Mouse (Mus musculus) cerebellum, adult 2 months (tissue): ENCODE measurements around the gene Rbm33. TPM values are rescaled to one million over a fixed set of nuclear protein-coding genes. Genes with fewer than 3 reads are reported as not detected.

Experiments
- DNase-seq, 2 experiments: peaks; one replicate each; pipeline ENCODE4 v3.0.0; 2021
- H3K27ac ChIP-seq: fragments of 200-500 bp; 2 replicates; pipeline ENCODE4 v1.5.1; 2012; ENCODE audit warnings: low read length, control low read depth, inconsistent platforms; ENCODE audit not compliant: insufficient read depth
- H3K27me3 ChIP-seq: fragments of 200-500 bp; 2 replicates; pipeline ENCODE4 v1.6.1; 2012; ENCODE audit warnings: inconsistent platforms, mild to moderate bottlenecking, low read length, moderate library complexity; ENCODE audit not compliant: control insufficient read depth, insufficient read depth
- H3K4me1 ChIP-seq: fragments of 200-500 bp; 2 replicates; pipeline ENCODE4 v1.6.1; 2011; ENCODE audit warnings: low read length; ENCODE audit not compliant: control insufficient read depth, insufficient read depth
- H3K4me3 ChIP-seq: fragments of 200-500 bp; replicated peaks from 2 replicates; pipeline ENCODE3; 2011; ENCODE audit warnings: mild to moderate bottlenecking, low read depth, low read length, control low read depth; ENCODE audit not compliant: insufficient read depth
- CTCF ChIP-seq: fragments of 200-500 bp; IDR thresholded peaks from 2 replicates; pipeline ENCODE4 v1.5.1; 2011; ENCODE audit warnings: low read depth, mild to moderate bottlenecking, control low read depth, low read length, moderate library complexity, borderline replicate concordance; ENCODE audit not compliant: insufficient read depth
- POLR2A ChIP-seq: fragments of 200-500 bp; IDR thresholded peaks from 2 replicates; pipeline ENCODE4 v1.6.1; 2011; ENCODE audit warnings: low read length, control low read depth, borderline replicate concordance; ENCODE audit not compliant: insufficient read depth
- WGBS: fragments of 180-500 bp; shearing (Covaris S2); methylation state at CpG from one replicate; pipeline ENCODE4 v1.1.7; 2018; 5-methylcytosine and 5-hydroxymethylcytosine counted together
- polyA plus RNA-seq: library from polyadenylated mRNA; depleted of rRNA; stranded (reverse); fragments of >200 nt; gene quantifications from 2 replicates; pipeline ENCODE4 v1.2.3, GENCODE M21; 2012

Gene Rbm33
- polyA plus RNA-seq, 1 experiment = 52.4 TPM

GRCm38 (mm10) chr5:28372172-28372664 is 55.3 kb downstream of the Rbm33 start:
- peaks cover 3% of the 10 kb centered on the region; the same call in 1 of the 2 replicates for H3K4me1 ChIP-seq
- no peak overlapping the region for H3K4me3 ChIP-seq
- H3K27me3 ChIP-seq = no peaks in the 10 kb centered on the region
- no peak overlapping the region for H3K27ac ChIP-seq
- DNase-seq = no peak
- TF ChIP-seq CTCF (no peak), POLR2A (no peak)
- WGBS = 71% methylated on average over 1 of the region's 1 CpGs

- no peak overlapping the region for H3K27ac ChIP-seq
- DNase-seq = no peak
- no peaks in the 10 kb centered on the region for H3K27me3 ChIP-seq
- 77% methylated on average over 2 of the region's 2 CpGs for WGBS
- TF ChIP-seq POLR2A (no peak), CTCF (no peak)
- no peak overlapping the region for H3K4me3 ChIP-seq
- peaks cover 3% of the 10 kb centered on the region; the same call in 1 of the 2 replicates for H3K4me1 ChIP-seq
Measured at GRCm38 (mm10) chr5:28373498-28374427, 56.8 kb downstream of the Rbm33 start.

- no peak for TF ChIP-seq POLR2A
- TF ChIP-seq CTCF = no peak
- H3K4me3 ChIP-seq = no peak overlapping the region
- DNase-seq = no peak
Measured at GRCm38 (mm10) chr5:28377299-28377698, 60.4 kb downstream of the Rbm33 start.

GRCm38 (mm10) chr5:28382289-28382688 is 65.4 kb downstream of the Rbm33 start:
- Histone ChIP-seq H3K4me3 (no peak overlapping the region), H3K27me3 (no peaks in the 10 kb centered on the region), H3K27ac (no peak overlapping the region), H3K4me1 (peaks cover 6% of the 10 kb centered on the region; the same call in 1 of the 2 replicates)
- WGBS = 98% methylated on average over 1 of the region's 1 CpGs
- DNase-seq = no peak
- TF ChIP-seq POLR2A = no peak
- no peak for TF ChIP-seq CTCF

More at GRCm38 (mm10) chr5:28377299-28377698, 60.4 kb downstream of the Rbm33 start:
- Histone ChIP-seq H3K27ac (no peak overlapping the region), H3K27me3 (no peaks in the 10 kb centered on the region), H3K4me1 (peaks cover 3% of the 10 kb centered on the region; the same call in 1 of the 2 replicates)

GRCm38 (mm10) chr5:28386783-28387182 is 69.9 kb downstream of the Rbm33 start:
- DNase-seq = no peak
- WGBS = 58% methylated on average over 3 of the region's 3 CpGs
- TF ChIP-seq POLR2A (no peak), CTCF (no peak)
- Histone ChIP-seq H3K27me3 (no peaks in the 10 kb centered on the region), H3K27ac (no peak overlapping the region), H3K4me3 (no peak overlapping the region), H3K4me1 (peaks cover 10% of the 10 kb centered on the region; the same call in 1 of the 2 replicates)

- peaks cover 10% of the 10 kb centered on the region; the same call in 1 of the 2 replicates for H3K4me1 ChIP-seq
- TF ChIP-seq CTCF = no peak
- no peak for TF ChIP-seq POLR2A
- peak; percentile 34 to 37 for DNase-seq
- no peaks in the 10 kb centered on the region for H3K27me3 ChIP-seq
- 28% methylated on average over 9 of the region's 9 CpGs for WGBS
- H3K4me3 ChIP-seq = no peak overlapping the region
- no peak overlapping the region for H3K27ac ChIP-seq
Measured at GRCm38 (mm10) chr5:28387531-28388179, 70.7 kb downstream of the Rbm33 start.

GRCm38 (mm10) chr5:28388184-28388583 is 71.3 kb downstream of the Rbm33 start:
- Histone ChIP-seq H3K27me3 (no peaks in the 10 kb centered on the region), H3K4me3 (no peak overlapping the region), H3K4me1 (peaks cover 10% of the 10 kb centered on the region; the same call in 1 of the 2 replicates), H3K27ac (no peak overlapping the region)
- TF ChIP-seq CTCF (peak; percentile 32; the same call in 1 of the 2 replicates), POLR2A (no peak)
- 36% methylated on average over 3 of the region's 3 CpGs for WGBS
- DNase-seq = peak; percentile 66 to 74

GRCm38 (mm10) chr5:28390189-28390588 is 73.3 kb downstream of the Rbm33 start:
- Histone ChIP-seq H3K4me3 (no peak overlapping the region), H3K27ac (no peak overlapping the region), H3K4me1 (peaks cover 9% of the 10 kb centered on the region), H3K27me3 (no peaks in the 10 kb centered on the region)
- WGBS = 95% methylated on average over 6 of the region's 6 CpGs
- DNase-seq = no peak
- TF ChIP-seq CTCF (no peak), POLR2A (no peak)
